Mouse (Mus musculus) spleen, adult 10 weeks (tissue): Measurements from ENCODE around the gene Olfr295. TPM values are rescaled to one million over a fixed set of nuclear protein-coding genes. Genes with fewer than 3 reads are reported as not detected.

Experiments
- polyA plus RNA-seq: library from polyadenylated mRNA; stranded (reverse); fragments of 350-450 nt; fragmentation: Illumina TruSeq; extraction: RNeasy Lipid Tissue Mini Kit (QIAGEN cat#74804); gene quantifications from one replicate; pipeline ENCODE4 v1.2.3, GENCODE M21; 2015; ENCODE audit warnings: low replicate concordance; ENCODE audit not compliant: insufficient read depth

The Olfr295 gene
- not detected for polyA plus RNA-seq

DNA sequence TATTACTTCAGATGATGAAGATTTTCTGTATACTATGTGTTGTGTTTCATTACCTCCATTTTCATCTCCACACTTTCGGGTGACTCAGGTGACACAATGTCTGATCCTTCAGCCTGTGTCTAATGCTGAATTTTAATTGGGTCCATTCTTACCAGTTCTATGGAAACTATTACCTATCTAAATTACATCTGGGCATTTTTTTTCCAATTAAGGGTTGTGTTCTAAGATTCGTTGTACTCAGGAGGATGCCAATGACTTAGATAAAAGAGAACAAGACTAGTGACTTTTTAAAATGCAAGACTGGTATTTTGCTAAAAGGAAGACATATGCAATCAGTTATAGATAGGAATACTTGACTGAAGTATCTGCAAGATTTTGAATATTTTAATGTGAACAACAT lies at the start of gene Olfr295:
Gene Olfr295, plus strand, starts transcription at position 301 of the 400 bp plus-strand sequence.

GRCm38 (mm10) chr7:86616543-86616942 lies 32.9 kb downstream of the Olfr295 start, which contains the start of gene Olfr294:
Gene Olfr294, minus strand, starts transcription at chr7:86616643.

Other genes with a start within 250 kb of the Olfr295 start
- gene Olfr307, start 246.3 kb upstream of the Olfr295 start, polyA plus RNA-seq, result not detected
- not detected for gene Olfr305, start 216.9 kb upstream of the Olfr295 start, polyA plus RNA-seq
- not detected for gene Olfr304, start 197.2 kb upstream of the Olfr295 start, polyA plus RNA-seq
- gene Olfr303, start 186.1 kb upstream of the Olfr295 start, polyA plus RNA-seq, result not detected
- gene Olfr301, start 180.0 kb upstream of the Olfr295 start, polyA plus RNA-seq, result not detected
- gene Olfr299, start 123.9 kb upstream of the Olfr295 start, polyA plus RNA-seq, result not detected
- not detected for gene Olfr298, start 91.4 kb upstream of the Olfr295 start, polyA plus RNA-seq
- gene Olfr297, start 63.9 kb upstream of the Olfr295 start, polyA plus RNA-seq, result not detected
- not detected for gene Olfr294, start 32.8 kb downstream of the Olfr295 start, polyA plus RNA-seq
- not detected for gene Olfr293, start 65.2 kb downstream of the Olfr295 start, polyA plus RNA-seq
- not detected for gene Olfr292, start 104.5 kb downstream of the Olfr295 start, polyA plus RNA-seq
- gene Folh1, start 192.1 kb downstream of the Olfr295 start, polyA plus RNA-seq, result 0.61 TPM
- not detected for gene Vmn2r77, start 211.2 kb downstream of the Olfr295 start, polyA plus RNA-seq